In genomic region chr2:134871692-134872489, GRCm38 (mm10) we compare ENCODE assay signal across 8 mouse cellular contexts.
DNase-seq lines count a peak whose midpoint lies in the region; ATAC-seq and TF ChIP-seq lines count a peak whose summit lies in the region.
"Had no signal": no experiment of that assay in that cellular context is flagged by ENCODE, and none has a peak within 500 bp of the region (broad histone marks: within the 10 kb centered on the region; RNA-seq: fewer than 3 reads in every experiment).

No protein-coding gene starts in this region.

- H3K4me1 ChIP-seq in forebrain, postnatal 0 days (ENCODE audit: insufficient read depth), result no peaks in the 10 kb centered on the region
- peaks cover 10% of the 10 kb centered on the region for H3K4me1 ChIP-seq in hindbrain, embryonic 13.5 days (replicated peaks)
- H3K4me1 ChIP-seq in midbrain, embryonic 14.5 days (ENCODE audit: control insufficient read depth, insufficient read depth, low read length), result no peaks in the 10 kb centered on the region
- no peaks in the 10 kb centered on the region for H3K4me1 ChIP-seq in thymus, adult 2 months (replicated peaks; ENCODE audit: control insufficient read depth, insufficient read depth, low read length)

- H3K36me3 ChIP-seq in forebrain, postnatal 0 days (ENCODE audit: insufficient read depth), result no peaks in the 10 kb centered on the region
- H3K36me3 ChIP-seq in hindbrain, embryonic 13.5 days, result no peaks in the 10 kb centered on the region
- no peaks in the 10 kb centered on the region for H3K36me3 ChIP-seq in midbrain, embryonic 14.5 days (ENCODE audit: control insufficient read depth, insufficient read depth, low read length)
- no peaks in the 10 kb centered on the region for H3K36me3 ChIP-seq in thymus, adult 2 months (ENCODE audit: control insufficient read depth, insufficient read depth, low read length)

- no peak for TF ChIP-seq POLR2A in thymus, adult 2 months (IDR thresholded peaks at IDR 0.05; ENCODE audit: control insufficient read depth, extremely low read depth, insufficient read depth, low read length, poor library complexity)

- no peak for TF ChIP-seq CTCF in layer of hippocampus, adult 2 months (conservative IDR thresholded peaks at IDR 0.05)
- TF ChIP-seq CTCF in forebrain, postnatal 0 days (IDR thresholded peaks at IDR 0.05; ENCODE audit: low read depth), result no peak
- no peak for TF ChIP-seq CTCF in thymus, adult 2 months (IDR thresholded peaks at IDR 0.05; ENCODE audit: borderline replicate concordance, control insufficient read depth, extremely low read depth, insufficient read depth, low read length, poor library complexity)

- ATAC-seq in forebrain, postnatal 0 days, result peak; percentile 82
- no peak for ATAC-seq in hindbrain, embryonic 13.5 days (ENCODE audit: low FRiP score)
- ATAC-seq in midbrain, embryonic 14.5 days (ENCODE audit: low FRiP score, low TSS enrichment), result 0 out of 2 replicates have a peak, but pooled peaks have one; percentile 31

- WGBS in forebrain, postnatal 0 days, result 57% methylated on average over 9 of the region's 9 CpGs
- 50% methylated on average over 9 of the region's 9 CpGs for WGBS in hindbrain, embryonic 13.5 days
- WGBS in midbrain, embryonic 14.5 days, result 63% methylated on average over 9 of the region's 9 CpGs
- WGBS in thymus, adult 2 months, result 73% methylated on average over 9 of the region's 9 CpGs

- no peak overlapping the region for H3K4me2 ChIP-seq in forebrain, postnatal 0 days (ENCODE audit: low read depth)
- no peak overlapping the region for H3K4me2 ChIP-seq in hindbrain, embryonic 13.5 days
- H3K4me2 ChIP-seq in midbrain, embryonic 14.5 days (ENCODE audit: low read length), result no peak overlapping the region

- DNase-seq in layer of hippocampus, adult 2 months (ENCODE audit: low spot score in 2 of 2), result no peak
- DNase-seq in layer of hippocampus, postnatal 25 days (ENCODE audit: extremely low spot score in 1 of 2, low spot score in 1 of 2), result no peak
- DNase-seq in forebrain, postnatal 0 days, result no peak
- DNase-seq in midbrain, embryonic 14.5 days, result peak; percentile 26
- no peak for DNase-seq in left cerebral cortex, adult 11 months (ENCODE audit: low spot score)
- no peak for DNase-seq in thymus, adult 2 months

- H3K27me3 ChIP-seq in forebrain, postnatal 0 days (ENCODE audit: insufficient read depth, low read length), result no peaks in the 10 kb centered on the region
- no peaks in the 10 kb centered on the region for H3K27me3 ChIP-seq in hindbrain, embryonic 13.5 days
- no peaks in the 10 kb centered on the region for H3K27me3 ChIP-seq in midbrain, embryonic 14.5 days (ENCODE audit: control insufficient read depth, insufficient read depth, low read length)
- H3K27me3 ChIP-seq in thymus, adult 2 months (ENCODE audit: control insufficient read depth, insufficient read depth, low read length), result no peaks in the 10 kb centered on the region

- H3K27ac ChIP-seq in layer of hippocampus, adult 2 months, result peak overlapping the region; percentile 37; the same call in 1 of the 2 replicates
- no peak overlapping the region for H3K27ac ChIP-seq in forebrain, postnatal 0 days (ENCODE audit: low read depth, low read length)
- 0 out of 2 replicates have a peak overlapping the region, but pooled peaks have one; percentile 6 for H3K27ac ChIP-seq in hindbrain, embryonic 13.5 days
- H3K27ac ChIP-seq in midbrain, embryonic 14.5 days (replicated peaks; ENCODE audit: low read depth, low read length), result no peak overlapping the region
- H3K27ac ChIP-seq in thymus, adult 2 months (ENCODE audit: control insufficient read depth, insufficient read depth, low read length), result no peak overlapping the region

- H3K9me3 ChIP-seq in forebrain, postnatal 0 days (ENCODE audit: low read length), result no peaks in the 10 kb centered on the region
- no peaks in the 10 kb centered on the region for H3K9me3 ChIP-seq in hindbrain, embryonic 13.5 days
- no peaks in the 10 kb centered on the region for H3K9me3 ChIP-seq in midbrain, embryonic 14.5 days (ENCODE audit: control insufficient read depth, low read length)

- H3K9ac ChIP-seq in forebrain, postnatal 0 days, result no peak overlapping the region
- no peak overlapping the region for H3K9ac ChIP-seq in hindbrain, embryonic 13.5 days
- H3K9ac ChIP-seq in midbrain, embryonic 14.5 days (replicated peaks; ENCODE audit: low read length), result no peak overlapping the region

- no peak overlapping the region for H3K4me3 ChIP-seq in layer of hippocampus, adult 2 months
- H3K4me3 ChIP-seq in forebrain, postnatal 0 days (ENCODE audit: low read depth, low read length), result no peak overlapping the region
- no peak overlapping the region for H3K4me3 ChIP-seq in hindbrain, embryonic 13.5 days
- no peak overlapping the region for H3K4me3 ChIP-seq in midbrain, embryonic 14.5 days (replicated peaks; ENCODE audit: low read depth, low read length)
- H3K4me3 ChIP-seq in thymus, adult 2 months (ENCODE audit: control insufficient read depth, insufficient read depth, low read length), result no peak overlapping the region
- H3K4me3 ChIP-seq: erythroblast, embryonic 14.5 days had no signal

Comparison
In these comparisons a context has a peak if more than half of its experiments do, and no peak if none do; other contexts are left out.
1. H3K27ac ChIP-seq: peak in layer of hippocampus, adult 2 months (single experiment) and hindbrain, embryonic 13.5 days (single experiment); none in forebrain, postnatal 0 days (single experiment), midbrain, embryonic 14.5 days (single experiment) and thymus, adult 2 months (single experiment).